Mouse (Mus musculus): ENCODE results near the gene Adgb. TPM values are rescaled to one million over a fixed set of nuclear protein-coding genes. Genes with fewer than 3 reads are reported as not detected.

Adgb gene
- polyA plus RNA-seq, 1 experiment from 2014 or later: 0.04 TPM

GRCm38 (mm10) chr10:10460113-10460512 is 12.0 kb downstream of the Adgb start:
- Histone ChIP-seq H3K4me2 (ENCODE audit: low read length) (no peak overlapping the region), H3K4me3 (replicated peaks; ENCODE audit: low read depth, low read length) (no peak overlapping the region), H3K27me3 (ENCODE audit: insufficient read depth, low read length) (no peaks in the 10 kb centered on the region), H3K36me3 (ENCODE audit: insufficient read depth, low read length) (no peaks in the 10 kb centered on the region), H3K27ac (no peak overlapping the region), H3K9ac (ENCODE audit: low read depth, low read length) (no peak overlapping the region), H3K9me3 (replicated peaks; ENCODE audit: low read length) (no peaks in the 10 kb centered on the region), H3K4me1 (replicated peaks; ENCODE audit: insufficient read depth, low read length) (no peaks in the 10 kb centered on the region)
- no peak for TF ChIP-seq CTCF (IDR thresholded peaks at IDR 0.05; ENCODE audit: low read depth)
- ATAC-seq (replicated peaks; ENCODE audit: low FRiP score, low read depth) (no peak), DNase-seq (ENCODE audit: low spot score) (no peak)
- 69% methylated on average over 2 of the region's 2 CpGs for WGBS

- Histone ChIP-seq H3K4me2 (ENCODE audit: low read length) (no peak overlapping the region), H3K9ac (ENCODE audit: low read depth, low read length) (no peak overlapping the region), H3K4me3 (replicated peaks; ENCODE audit: low read depth, low read length) (no peak overlapping the region), H3K27ac (no peak overlapping the region), H3K36me3 (ENCODE audit: insufficient read depth, low read length) (no peaks in the 10 kb centered on the region), H3K9me3 (replicated peaks; ENCODE audit: low read length) (no peaks in the 10 kb centered on the region), H3K27me3 (ENCODE audit: insufficient read depth, low read length) (no peaks in the 10 kb centered on the region), H3K4me1 (replicated peaks; ENCODE audit: insufficient read depth, low read length) (no peaks in the 10 kb centered on the region)
- WGBS: 83% methylated on average over 5 of the region's 5 CpGs
- no peak for TF ChIP-seq CTCF (IDR thresholded peaks at IDR 0.05; ENCODE audit: low read depth)
- DNase-seq (ENCODE audit: low spot score) (no peak), ATAC-seq (replicated peaks; ENCODE audit: low FRiP score, low read depth) (no peak)
Measured at GRCm38 (mm10) chr10:10456991-10457390, 15.1 kb downstream of the Adgb start.

GRCm38 (mm10) chr10:10449067-10449466 is 23.1 kb downstream of the Adgb start:
- Histone ChIP-seq H3K9ac (ENCODE audit: low read depth, low read length) (no peak overlapping the region), H3K36me3 (ENCODE audit: insufficient read depth, low read length) (no peaks in the 10 kb centered on the region), H3K4me3 (replicated peaks; ENCODE audit: low read depth, low read length) (no peak overlapping the region), H3K27ac (no peak overlapping the region), H3K4me1 (replicated peaks; ENCODE audit: insufficient read depth, low read length) (no peaks in the 10 kb centered on the region), H3K27me3 (ENCODE audit: insufficient read depth, low read length) (no peaks in the 10 kb centered on the region), H3K4me2 (ENCODE audit: low read length) (no peak overlapping the region), H3K9me3 (replicated peaks; ENCODE audit: low read length) (no peaks in the 10 kb centered on the region)
- DNase-seq (ENCODE audit: low spot score) (no peak), ATAC-seq (replicated peaks; ENCODE audit: low FRiP score, low read depth) (no peak)
- no peak for TF ChIP-seq CTCF (IDR thresholded peaks at IDR 0.05; ENCODE audit: low read depth)
- 63% methylated on average over 3 of the region's 3 CpGs for WGBS

GRCm38 (mm10) chr10:10444841-10445466 is 27.2 kb downstream of the Adgb start:
- Histone ChIP-seq H3K4me3 (replicated peaks; ENCODE audit: low read depth, low read length) (no peak overlapping the region), H3K27me3 (ENCODE audit: insufficient read depth, low read length) (no peaks in the 10 kb centered on the region), H3K4me1 (replicated peaks; ENCODE audit: insufficient read depth, low read length) (no peaks in the 10 kb centered on the region), H3K9me3 (replicated peaks; ENCODE audit: low read length) (no peaks in the 10 kb centered on the region), H3K4me2 (ENCODE audit: low read length) (no peak overlapping the region), H3K36me3 (ENCODE audit: insufficient read depth, low read length) (no peaks in the 10 kb centered on the region), H3K9ac (ENCODE audit: low read depth, low read length) (no peak overlapping the region), H3K27ac (no peak overlapping the region)
- DNase-seq (ENCODE audit: low spot score) (no peak), ATAC-seq (replicated peaks; ENCODE audit: low FRiP score, low read depth) (no peak)
- WGBS: 77% methylated on average over 3 of the region's 3 CpGs
- TF ChIP-seq CTCF (IDR thresholded peaks at IDR 0.05; ENCODE audit: low read depth): no peak

GRCm38 (mm10) chr10:10443558-10443957 is 28.6 kb downstream of the Adgb start:
- no peaks in the 10 kb centered on the region for H3K9me3 ChIP-seq (replicated peaks; ENCODE audit: low read length)
- no peak for DNase-seq (ENCODE audit: low spot score)
- TF ChIP-seq CTCF (IDR thresholded peaks at IDR 0.05; ENCODE audit: low read depth): no peak

GRCm38 (mm10) chr10:10435014-10435413 is 37.1 kb downstream of the Adgb start:
- WGBS: 92% methylated on average over 1 of the region's 1 CpGs
- H3K27ac ChIP-seq: no peak overlapping the region
- H3K36me3 ChIP-seq (ENCODE audit: insufficient read depth, low read length): no peaks in the 10 kb centered on the region
- H3K9me3 ChIP-seq (replicated peaks; ENCODE audit: low read length): no peaks in the 10 kb centered on the region
- TF ChIP-seq CTCF (IDR thresholded peaks at IDR 0.05; ENCODE audit: low read depth): no peak
- no peaks in the 10 kb centered on the region for H3K4me1 ChIP-seq (replicated peaks; ENCODE audit: insufficient read depth, low read length)
- H3K9ac ChIP-seq (ENCODE audit: low read depth, low read length): no peak overlapping the region
- ATAC-seq (replicated peaks; ENCODE audit: low FRiP score, low read depth) (no peak), DNase-seq (ENCODE audit: low spot score) (no peak)
- no peaks in the 10 kb centered on the region for H3K27me3 ChIP-seq (ENCODE audit: insufficient read depth, low read length)
- H3K4me2 ChIP-seq (ENCODE audit: low read length): no peak overlapping the region
- no peak overlapping the region for H3K4me3 ChIP-seq (replicated peaks; ENCODE audit: low read depth, low read length)

More at GRCm38 (mm10) chr10:10443558-10443957, 28.6 kb downstream of the Adgb start:
- Histone ChIP-seq H3K36me3 (ENCODE audit: insufficient read depth, low read length) (no peaks in the 10 kb centered on the region), H3K9ac (ENCODE audit: low read depth, low read length) (no peak overlapping the region), H3K4me2 (ENCODE audit: low read length) (no peak overlapping the region), H3K27ac (no peak overlapping the region), H3K4me1 (replicated peaks; ENCODE audit: insufficient read depth, low read length) (no peaks in the 10 kb centered on the region), H3K27me3 (ENCODE audit: insufficient read depth, low read length) (no peaks in the 10 kb centered on the region), H3K4me3 (replicated peaks; ENCODE audit: low read depth, low read length) (no peak overlapping the region)
- no peak for ATAC-seq (replicated peaks; ENCODE audit: low FRiP score, low read depth)

- H3K27me3 ChIP-seq (ENCODE audit: insufficient read depth, low read length): no peaks in the 10 kb centered on the region
- no peak overlapping the region for H3K27ac ChIP-seq
- DNase-seq (ENCODE audit: low spot score): peak; percentile 38
- H3K9me3 ChIP-seq (replicated peaks; ENCODE audit: low read length): no peaks in the 10 kb centered on the region
- H3K9ac ChIP-seq (ENCODE audit: low read depth, low read length): no peak overlapping the region
- ATAC-seq (replicated peaks; ENCODE audit: low FRiP score, low read depth): no peak
- H3K4me3 ChIP-seq (replicated peaks; ENCODE audit: low read depth, low read length): no peak overlapping the region
- H3K36me3 ChIP-seq (ENCODE audit: insufficient read depth, low read length): no peaks in the 10 kb centered on the region
- 63% methylated on average over 5 of the region's 5 CpGs for WGBS
- no peak overlapping the region for H3K4me2 ChIP-seq (ENCODE audit: low read length)
- TF ChIP-seq CTCF (IDR thresholded peaks at IDR 0.05; ENCODE audit: low read depth): no peak
- H3K4me1 ChIP-seq (replicated peaks; ENCODE audit: insufficient read depth, low read length): no peaks in the 10 kb centered on the region
Measured at GRCm38 (mm10) chr10:10429635-10430034, 42.5 kb downstream of the Adgb start.
